Mouse (Mus musculus): ENCODE measurements around the gene Itga9.

GRCm38 (mm10) chr9:118901917-118902316 is 295.4 kb downstream of the Itga9 start:
- no peak for TF ChIP-seq POLR2A (IDR thresholded peaks at IDR 0.05; ENCODE audit: borderline replicate concordance, insufficient read depth, low read length)
- TF ChIP-seq CTCF (IDR thresholded peaks at IDR 0.05; ENCODE audit: borderline replicate concordance, insufficient read depth, low read depth, low read length), result no peak
